Mouse (Mus musculus) small intestine, adult 2 months (tissue): ENCODE results near the gene Ankrd31.

Experiments
- CTCF ChIP-seq: fragments of 200-500 bp; IDR thresholded peaks from 2 replicates; pipeline ENCODE4 v1.5.1; 2012; ENCODE audit warnings: low read depth, mild to moderate bottlenecking, control low read depth, inconsistent platforms, low read length, moderate library complexity, mixed read lengths; ENCODE audit not compliant: insufficient replicate concordance, insufficient read length; ENCODE audit errors: extremely low read depth
- POLR2A ChIP-seq: fragments of 200-500 bp; IDR thresholded peaks from 2 replicates; pipeline ENCODE4 v1.6.1; 2012; ENCODE audit warnings: low read depth, mild to moderate bottlenecking, control low read depth, inconsistent platforms, low read length, moderate library complexity

DNA sequence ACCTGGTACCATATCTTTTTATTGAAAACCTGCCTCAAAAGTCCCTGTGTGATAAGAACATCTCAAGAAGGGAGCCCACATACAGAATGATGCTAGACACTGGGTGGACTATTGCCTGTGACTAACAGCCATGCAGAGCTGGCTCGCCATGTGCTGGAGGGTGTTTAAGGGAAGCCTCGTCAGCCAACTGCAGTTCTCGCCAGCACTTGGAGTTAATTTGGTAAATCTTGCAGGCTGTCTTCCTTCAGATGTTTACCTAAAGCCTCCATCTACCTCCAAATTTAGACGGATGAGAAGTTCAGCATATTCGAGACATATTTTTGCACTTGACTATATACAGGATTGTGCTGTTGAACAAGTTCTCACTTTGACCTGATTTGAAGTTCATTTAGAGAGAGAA lies 184.7 kb downstream of the Ankrd31 start:
- TF ChIP-seq CTCF (no peak), POLR2A (no peak)
